Mouse (Mus musculus) spleen, embryonic (tissue): ENCODE data around the gene Wrnip1.

ENCODE experiments used
- CTCF ChIA-PET: fragments of 350-600 bp; sonication (Branson Sonifier 250); formaldehyde crosslinking; loops from one replicate; lab custom pipeline; 2022; lab: Charles Lee

Gene Wrnip1

DNA sequence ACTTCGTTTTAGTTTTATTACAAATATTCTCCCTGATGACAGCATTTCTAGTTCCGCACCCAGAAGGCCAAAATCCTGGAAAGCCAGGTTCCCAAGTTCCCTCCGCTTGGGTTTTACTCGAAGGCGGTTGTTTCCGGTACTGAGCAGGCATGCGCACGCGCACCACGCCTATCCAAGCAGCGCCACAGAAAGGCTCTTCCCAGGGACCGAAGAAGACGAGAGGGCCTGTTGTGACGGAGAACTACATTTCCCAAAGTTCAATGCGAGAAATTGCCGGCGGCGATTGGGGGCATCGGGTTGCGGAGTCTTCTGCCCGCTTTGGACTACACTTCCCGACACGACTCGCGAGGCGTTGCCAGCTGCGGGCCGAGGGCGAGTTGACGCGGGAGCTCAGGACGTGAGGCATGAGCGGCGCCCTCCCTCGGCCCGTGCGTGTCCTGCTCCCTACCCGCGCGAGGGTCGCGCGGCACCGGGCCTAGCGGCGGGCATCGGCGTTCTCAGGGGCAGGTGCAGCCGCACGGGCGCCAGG, at the start of gene Wrnip1:
Gene Wrnip1 (plus strand): TSS at position 346 of the 529 bp plus-strand sequence.
- CTCF ChIA-PET = no interaction called here

DNA sequence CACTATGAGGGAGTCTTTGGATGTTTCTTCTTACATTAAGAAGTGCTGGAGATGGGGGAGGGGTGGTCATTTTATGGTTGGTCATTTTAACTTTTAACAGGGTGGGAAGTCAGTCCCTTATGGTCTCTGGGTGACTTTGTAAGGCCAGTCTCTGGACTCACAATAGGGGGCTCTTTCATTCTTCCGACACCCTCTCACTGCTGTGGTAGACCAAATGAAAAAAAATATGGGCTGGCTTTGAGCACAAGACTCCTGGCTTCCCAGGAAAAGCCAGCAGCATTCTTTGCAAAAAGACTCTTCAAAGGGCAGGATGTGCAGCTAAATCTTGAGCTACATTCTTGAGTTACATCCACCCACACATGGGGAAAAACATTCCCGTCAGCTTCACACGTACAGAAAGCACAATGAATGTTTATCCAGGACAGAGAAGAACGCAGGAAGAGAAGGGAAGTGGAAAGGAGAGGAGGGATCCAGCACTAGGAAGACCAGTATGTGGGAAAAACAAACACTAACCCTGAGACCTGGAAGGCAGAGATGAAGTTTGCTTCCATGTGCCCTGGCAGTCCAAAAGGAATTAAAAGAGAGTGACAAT, 49.7 kb upstream of the Wrnip1 start:
- CTCF ChIA-PET = interaction anchor here (0.7 kb wide), 1 partner anchor 1190 kb away, joined by 9 read pairs; no protein-coding TSS in a partner anchor

DNA sequence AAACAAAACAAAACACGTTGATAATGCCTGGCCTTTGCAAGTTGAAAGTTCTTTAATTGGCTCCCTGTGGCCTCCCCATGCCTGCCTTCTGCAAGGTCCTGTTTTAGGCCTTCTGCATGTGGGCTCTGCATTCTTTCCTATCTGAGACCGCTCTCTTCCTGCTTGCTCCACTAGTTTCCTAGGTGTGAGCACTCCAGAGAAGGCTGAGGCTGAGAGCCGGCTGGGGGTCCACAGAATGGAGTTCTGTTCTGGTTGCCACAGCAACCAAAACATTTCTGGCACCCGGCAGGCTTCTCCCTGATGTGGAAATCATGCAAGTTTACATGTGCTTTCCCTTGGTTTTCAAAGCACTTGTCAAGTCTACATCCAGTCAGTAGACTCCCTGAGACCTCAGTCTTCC, 42.8 kb upstream of the Wrnip1 start:
- CTCF ChIA-PET = no interaction called here

DNA sequence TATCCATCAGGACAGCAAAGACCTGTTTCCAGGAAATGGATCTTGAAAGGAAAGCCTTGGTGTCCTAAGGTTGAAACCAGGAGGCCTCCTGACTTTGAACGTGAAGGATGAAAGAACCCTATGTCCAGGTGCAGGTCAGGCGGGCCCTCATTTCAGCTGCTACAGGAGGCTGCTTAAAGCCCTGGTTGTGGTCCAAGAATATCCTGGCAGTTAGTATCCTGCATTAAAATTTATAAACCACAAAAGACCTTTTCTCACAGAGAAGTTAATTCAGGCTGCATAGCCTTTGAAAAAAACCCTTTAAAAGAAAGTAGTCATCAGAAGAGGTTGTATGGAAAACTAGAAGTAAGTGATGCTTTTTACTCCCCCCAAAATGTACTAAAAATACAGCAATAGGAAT, 41.0 kb upstream of the Wrnip1 start:
- CTCF ChIA-PET = no interaction called here

DNA sequence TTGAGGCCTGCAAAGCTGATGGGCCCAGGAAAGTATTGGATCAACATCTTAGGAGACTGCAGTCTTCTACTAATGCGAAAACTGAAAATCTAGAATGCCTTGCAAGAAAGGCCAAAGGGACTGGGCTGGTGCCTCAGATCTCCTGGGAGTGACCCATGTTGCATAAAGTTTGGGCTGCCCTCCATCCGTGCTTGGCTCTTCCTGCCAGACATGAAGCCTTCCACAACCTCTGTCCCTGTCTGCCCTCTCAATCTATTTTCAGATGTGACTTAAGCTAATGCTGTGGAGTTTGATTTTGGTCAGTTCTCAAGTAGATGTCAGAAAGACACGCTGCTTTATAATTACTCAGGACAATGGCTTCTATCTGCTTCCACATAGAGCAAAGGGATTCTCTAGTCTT, 38.7 kb upstream of the Wrnip1 start:
- CTCF ChIA-PET = interaction anchor here (0.5 kb wide), 1 partner anchor 1894 kb away, joined by 16 read pairs; no protein-coding TSS in a partner anchor

DNA sequence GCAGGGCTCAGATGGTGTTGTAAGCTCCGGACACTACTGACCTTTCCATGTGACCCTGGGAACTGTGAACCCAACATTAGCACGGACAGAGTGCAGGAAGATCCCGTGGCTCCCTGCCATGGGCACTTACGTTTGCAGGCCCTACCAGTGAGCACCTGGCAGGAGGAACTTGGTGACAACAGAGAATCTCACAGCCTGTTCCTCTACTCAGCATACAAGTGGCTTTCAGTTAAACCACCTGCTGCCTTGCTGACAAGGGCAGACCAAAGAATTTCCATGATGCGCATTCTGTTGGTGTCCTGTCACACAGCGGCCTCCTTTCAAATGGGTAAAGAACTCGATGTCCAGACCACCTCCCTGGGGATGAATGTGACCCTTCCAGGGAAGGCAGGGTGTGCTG, 37.4 kb upstream of the Wrnip1 start:
- CTCF ChIA-PET = no interaction called here

DNA sequence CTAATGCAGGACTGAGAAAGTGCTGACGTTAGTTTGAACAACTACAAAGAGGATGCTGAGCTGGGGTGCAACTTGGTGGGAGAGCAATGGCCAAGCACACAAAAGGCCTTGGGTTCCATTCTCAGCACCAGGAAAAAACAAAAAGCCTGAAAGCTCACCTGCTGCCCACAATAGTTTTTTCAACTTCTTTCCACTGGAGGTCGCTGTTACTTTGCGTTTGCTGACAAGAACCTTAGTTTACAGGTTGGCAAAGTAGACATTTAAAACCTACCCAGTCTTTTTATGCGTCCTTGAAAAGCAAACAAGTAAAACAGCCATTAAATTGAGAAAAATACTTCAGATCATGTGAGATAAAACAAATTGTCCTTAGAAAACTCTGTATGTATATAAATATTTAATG, 33.7 kb upstream of the Wrnip1 start:
- CTCF ChIA-PET = no interaction called here

DNA sequence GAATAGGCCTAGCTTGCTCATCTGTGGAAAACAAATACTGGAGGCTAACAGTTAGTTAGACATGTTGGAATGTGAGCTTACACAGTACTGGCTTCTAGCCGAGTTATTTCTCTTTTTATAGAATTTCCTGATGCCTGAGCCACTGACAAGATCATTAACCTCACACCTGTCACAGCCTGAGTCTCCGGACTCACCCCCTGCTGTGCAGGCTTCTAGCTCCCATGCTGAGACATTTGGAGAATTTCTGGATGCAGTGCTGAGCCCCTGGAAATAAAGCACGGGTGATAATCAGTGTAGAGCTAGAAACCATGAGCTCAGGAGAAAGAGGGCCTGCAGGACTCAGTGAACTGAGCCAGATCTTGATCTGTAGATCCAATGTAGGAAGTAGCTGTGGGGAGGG, 31.9 kb upstream of the Wrnip1 start:
- CTCF ChIA-PET = interaction anchor here (0.7 kb wide), 1 partner anchor 12 kb away, joined by 5 read pairs; no protein-coding TSS in a partner anchor

DNA sequence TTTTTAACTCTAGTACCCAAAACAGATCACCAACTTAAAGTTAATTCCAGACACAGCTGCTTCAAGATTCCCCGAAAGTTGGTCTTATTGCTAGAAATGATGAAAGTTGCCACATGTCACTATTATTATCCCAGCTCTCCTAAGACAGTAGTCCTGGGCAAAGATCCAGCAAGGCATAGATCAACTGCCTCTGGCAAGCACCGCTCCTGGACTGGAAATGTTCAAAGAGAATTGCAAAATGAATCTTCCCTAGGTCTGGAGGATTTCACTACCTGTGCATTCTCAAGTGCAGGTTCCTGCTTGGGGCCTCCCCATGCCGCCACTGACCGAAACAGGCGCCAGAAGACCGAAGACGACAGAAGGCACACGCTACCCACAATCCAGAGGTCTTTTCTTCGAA, 25.9 kb upstream of the Wrnip1 start:
- CTCF ChIA-PET = no interaction called here

DNA sequence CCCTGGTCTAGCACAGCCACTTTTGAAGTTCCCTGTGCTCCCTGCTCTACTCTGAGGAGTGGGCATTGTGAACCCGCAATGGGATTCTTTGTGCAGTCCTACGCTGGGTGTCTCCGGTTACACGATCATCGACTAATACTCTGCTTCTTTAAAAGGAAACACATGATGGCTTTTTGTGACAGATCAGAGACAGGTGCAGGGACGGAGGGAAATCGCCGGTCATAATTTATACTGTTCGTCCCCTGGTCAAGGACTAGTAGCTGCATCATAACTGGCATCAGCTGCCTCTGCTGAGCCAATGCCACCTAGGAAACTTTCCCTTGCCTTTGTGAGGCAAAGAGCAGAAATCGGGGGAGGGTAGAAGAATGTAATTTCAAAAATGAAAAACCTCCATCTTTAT, 25.5 kb upstream of the Wrnip1 start:
- CTCF ChIA-PET = no interaction called here

DNA sequence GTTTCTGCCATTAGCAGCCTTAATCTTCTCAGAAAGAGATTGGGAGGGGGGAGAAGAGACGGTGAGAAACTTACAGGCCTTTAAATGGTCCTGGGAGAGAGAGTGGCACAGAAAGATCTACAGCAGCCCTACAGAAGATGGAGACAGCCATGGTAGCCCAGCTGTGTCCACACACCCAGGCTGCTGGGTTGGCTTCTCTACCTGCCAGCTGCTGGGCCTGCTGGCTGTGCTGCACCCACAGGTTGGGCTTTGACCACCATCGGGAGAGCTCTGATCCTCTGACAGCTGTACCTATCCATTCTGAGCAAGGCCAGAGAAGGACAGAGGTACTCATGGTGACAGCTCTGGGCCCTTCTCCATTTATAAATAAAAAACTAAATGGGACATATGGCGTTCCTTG, 23.0 kb upstream of the Wrnip1 start:
- CTCF ChIA-PET = no interaction called here

DNA sequence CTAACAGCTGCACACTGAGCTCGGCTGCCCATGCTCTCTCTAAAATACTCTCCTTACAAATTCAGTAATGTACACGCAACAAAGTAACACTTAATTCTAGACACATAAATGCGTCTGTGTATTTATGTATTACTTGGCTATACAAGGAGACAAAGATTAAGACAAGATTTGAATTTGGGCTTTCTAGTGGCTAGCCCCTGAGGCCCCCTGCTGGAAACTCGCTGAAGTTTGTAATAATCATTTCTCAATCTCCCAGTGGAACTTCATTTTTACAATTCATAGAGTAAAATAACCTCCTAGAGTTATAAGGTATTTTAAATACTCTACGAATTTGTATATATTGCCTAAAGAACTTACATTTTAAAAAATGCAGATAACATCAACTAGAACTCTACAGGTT, 18.8 kb upstream of the Wrnip1 start:
- CTCF ChIA-PET = no interaction called here

DNA sequence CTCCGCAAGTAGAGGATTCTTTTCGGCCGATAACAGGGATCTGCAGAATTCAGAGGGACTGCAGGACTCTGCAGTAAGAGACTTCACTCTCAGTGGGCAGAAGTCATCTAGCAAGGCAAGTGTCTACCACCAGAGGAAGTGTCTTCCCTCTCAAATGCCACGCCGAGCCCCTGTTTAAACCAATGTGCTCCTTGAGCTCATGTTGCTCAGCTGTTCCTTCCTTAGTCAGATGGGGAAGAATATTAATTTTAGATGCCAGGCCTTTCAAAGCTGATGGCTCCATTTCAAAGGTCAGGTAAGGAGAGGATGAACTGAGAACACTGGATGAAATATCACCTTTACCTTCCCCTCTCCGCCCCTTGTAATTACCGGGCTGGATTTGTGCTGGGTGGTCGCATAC, 18.0 kb upstream of the Wrnip1 start, which contains the start of gene Mylk4:
Gene Mylk4 (minus strand): TSS at position 139 of the 400 bp plus-strand sequence.
- CTCF ChIA-PET = no interaction called here

DNA sequence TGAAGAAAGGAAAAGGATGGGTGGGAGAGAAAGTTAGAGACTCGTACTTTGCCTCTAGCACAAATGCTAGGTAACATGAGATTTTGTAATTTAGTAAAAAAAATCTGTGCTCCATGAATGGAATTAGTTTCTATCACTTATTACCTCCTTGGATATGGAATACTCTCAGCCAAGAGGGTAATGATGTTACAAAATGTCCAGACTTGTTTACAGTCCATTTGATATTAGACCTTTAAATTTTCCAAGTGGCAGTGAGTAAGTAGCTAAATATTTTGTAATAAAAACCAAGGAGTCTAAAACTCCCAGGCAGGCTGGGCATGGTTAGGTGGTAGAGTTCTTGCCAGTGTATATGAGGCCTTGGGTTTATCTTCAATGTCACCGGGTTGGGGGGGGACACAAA, 14.3 kb upstream of the Wrnip1 start:
- CTCF ChIA-PET = no interaction called here

DNA sequence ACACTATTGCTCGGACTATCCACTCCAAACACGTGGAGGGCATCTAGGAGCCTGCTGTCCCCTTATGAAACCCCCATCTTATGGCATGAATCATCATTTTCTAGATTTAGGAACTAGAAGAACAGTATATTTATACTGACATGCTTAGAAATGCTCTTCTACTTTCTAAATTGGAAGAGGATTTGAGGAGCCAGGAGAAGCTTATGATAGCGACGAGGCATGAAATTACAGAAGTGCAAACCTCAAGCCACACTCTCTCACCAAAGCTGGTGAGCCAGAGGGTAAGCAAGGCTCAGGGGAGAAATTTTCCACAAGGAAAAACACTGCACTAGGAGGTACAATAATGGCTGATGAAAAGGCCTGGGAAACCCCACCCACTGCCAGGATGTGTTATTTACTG, 12.1 kb upstream of the Wrnip1 start:
- CTCF ChIA-PET = no interaction called here

DNA sequence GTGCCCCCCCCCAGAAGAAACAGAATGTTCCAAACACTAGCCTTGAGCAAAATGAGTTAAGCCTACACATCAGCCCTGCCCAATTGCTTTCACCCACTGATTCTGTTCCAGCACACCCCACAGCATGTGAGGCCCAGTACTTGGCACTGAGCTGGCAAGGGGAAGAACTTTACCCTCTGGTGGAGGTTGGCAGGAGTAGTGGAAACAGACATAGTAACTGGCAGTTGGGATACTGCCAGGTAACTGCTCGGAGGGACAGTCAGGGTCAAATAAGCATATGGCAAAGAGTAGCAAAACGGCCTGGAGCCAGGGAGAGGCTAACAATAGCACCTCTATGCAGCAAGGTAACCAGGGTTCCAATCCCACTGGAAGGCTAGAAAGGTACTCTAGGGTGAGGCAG, 7.2 kb upstream of the Wrnip1 start:
- CTCF ChIA-PET = no interaction called here

DNA sequence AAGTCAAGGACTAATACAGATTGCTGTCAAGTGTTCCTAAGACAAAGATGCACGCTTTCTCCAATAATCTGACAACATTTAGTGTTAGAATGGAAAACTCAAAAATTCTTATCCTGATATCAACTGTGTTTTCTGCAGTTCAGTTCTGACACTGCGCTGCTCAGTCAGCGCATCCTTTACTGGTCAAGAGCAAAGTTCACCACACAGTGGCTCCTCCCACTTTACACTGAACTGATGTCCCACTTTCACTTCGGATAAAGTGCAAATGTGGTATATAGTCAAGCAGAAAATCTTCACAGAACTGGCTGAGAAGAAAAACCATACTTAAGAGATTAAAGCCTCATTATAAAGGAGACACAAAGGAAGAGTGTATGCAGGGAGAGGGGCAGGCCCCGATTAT, 6.7 kb upstream of the Wrnip1 start:
- CTCF ChIA-PET = no interaction called here

DNA sequence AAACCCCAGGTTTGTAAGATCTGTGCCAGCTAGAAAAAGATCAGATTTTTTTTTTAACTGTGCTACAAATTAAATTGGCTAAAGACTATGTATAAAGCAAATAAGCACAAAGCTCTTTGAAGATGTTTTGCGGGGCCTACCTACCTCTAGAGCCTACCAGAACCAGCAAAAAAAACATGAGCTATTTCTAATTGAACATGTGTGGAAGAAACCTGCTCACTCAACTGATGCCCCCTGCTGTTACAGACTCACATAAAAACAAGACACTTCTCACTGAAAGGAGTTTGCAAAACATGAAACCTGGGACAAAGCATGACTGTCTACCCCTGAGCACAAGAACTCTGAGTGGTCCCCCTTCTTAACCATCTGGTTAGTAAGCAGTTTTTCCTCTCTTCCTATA, 4.8 kb upstream of the Wrnip1 start:
- CTCF ChIA-PET = no interaction called here

DNA sequence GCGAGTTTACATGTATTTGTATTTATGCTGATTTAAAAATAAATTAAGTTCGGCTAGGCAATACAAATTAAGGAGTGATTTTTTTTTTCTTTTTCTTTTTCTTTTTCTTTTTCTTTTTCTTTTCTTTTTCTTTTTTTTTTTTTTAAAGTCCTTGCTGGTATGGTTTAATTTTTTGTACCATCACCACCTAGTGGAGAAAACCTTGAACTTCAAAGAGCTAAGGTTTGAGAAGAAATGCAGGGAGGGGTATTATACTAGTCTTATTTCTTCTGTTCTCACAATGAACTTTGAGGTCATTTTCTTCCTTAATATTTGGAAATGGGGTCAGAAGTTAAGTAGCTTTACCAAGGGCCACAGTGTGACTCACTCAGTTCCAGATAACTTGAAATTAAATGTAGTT, 2.7 kb upstream of the Wrnip1 start:
- CTCF ChIA-PET = no interaction called here

DNA sequence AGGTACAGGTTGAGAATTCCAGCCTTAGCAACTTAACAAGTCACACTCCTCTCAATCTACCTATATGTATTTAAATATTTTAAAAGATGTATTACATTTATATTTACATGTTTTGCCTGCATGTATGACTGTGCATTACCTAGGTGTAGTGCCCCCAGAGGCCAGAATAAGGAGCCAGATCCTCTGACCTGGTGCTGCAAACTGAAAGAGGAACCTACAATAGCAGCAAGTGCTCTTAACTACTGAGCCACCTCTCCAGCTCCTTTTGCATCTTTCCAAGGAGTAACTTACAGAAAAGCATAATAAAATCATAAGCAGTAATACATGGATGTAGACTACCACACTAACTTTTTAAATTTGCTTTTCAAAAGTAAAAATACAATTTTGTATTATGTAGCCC, 979 bp upstream of the Wrnip1 start:
- CTCF ChIA-PET = no interaction called here

DNA sequence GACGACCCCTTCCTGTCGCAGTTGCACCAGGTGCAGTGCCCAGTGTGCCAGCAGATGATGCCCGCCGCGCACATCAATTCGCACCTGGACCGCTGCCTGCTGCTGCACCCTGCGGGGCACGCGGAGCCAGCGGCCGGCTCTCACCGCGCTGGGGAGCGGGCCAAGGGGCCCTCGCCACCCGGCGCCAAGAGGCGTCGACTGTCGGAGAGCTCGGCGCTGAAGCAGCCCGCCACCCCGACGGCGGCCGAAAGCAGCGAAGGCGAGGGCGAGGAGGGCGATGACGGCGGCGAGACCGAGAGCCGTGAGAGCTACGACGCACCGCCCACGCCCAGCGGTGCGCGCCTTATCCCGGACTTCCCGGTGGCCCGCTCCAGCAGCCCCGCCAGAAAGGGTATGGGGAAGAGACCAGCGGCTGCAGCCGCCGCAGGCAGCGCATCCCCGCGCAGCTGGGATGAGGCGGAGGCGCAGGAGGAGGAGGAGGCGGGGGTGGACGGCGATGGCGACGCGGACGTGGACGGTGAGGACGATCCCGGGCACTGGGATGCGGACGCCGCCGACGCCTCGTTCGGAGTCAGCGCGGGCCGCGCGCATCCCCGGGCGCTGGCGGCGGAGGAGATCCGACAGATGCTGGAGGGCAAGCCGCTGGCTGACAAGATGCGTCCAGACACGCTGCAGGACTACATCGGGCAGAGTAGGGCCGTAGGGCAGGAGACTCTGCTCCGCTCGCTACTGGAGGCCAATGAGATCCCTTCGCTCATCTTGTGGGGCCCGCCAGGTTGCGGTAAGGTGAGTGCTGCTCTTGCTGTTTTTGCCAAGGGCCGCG, 632 bp downstream of the Wrnip1 start, which contains the start of gene D930007J09Rik:
Gene D930007J09Rik (minus strand): TSS at position 591 of the 823 bp plus-strand sequence.
- CTCF ChIA-PET = interaction anchor here (0.6 kb wide), 1 partner anchor 29 kb away, joined by 3 read pairs; no protein-coding TSS in a partner anchor

DNA sequence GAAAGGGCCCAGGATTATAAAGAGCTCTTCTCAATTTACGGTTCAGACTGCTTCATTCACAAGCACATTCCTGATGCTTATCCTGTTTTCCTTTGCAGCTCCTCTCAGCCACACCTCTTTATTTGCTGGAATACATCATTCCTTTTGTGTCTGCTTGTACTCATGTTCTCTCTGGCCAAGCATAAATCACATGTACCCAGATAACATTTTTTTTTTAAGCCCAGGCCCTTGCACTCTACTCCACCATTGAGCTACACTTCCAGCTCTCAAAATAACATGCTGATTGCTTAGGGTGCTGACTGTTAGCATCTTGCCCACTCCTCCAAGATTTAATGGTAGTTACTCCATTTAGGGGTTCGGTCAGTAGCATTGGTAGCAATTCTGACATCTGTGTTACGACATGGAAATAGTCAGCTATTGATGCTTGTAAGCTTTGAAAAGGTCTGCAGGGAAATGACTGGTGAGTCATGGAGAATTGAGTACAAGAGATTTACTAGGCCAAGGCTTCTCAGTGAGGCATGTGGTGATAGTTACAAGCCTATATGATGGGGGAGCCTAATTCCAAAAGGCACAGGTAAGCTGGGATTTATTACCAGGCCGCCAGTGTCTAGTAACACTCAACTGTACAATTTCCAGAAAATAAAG, 2.0 kb downstream of the Wrnip1 start:
- CTCF ChIA-PET = no interaction called here
